Mouse (Mus musculus) heart, postnatal 14 days (tissue): ENCODE data around the gene Sdf4. TPM values are rescaled to one million over a fixed set of nuclear protein-coding genes. Genes with fewer than 3 reads are reported as not detected.
A peak's percentile ranks its signal among the peaks of the same experiment; 100 is the strongest.

Source experiments
- DNase-seq, 2 experiments: peaks; one replicate each; pipeline ENCODE4 v3.0.0; 2021 to 2022
- intact Hi-C: fragments of 180-260 bp; cut with DNase I; formaldehyde crosslinking; loops from one replicate; pipeline ENCODE4 v1.15.1; 2025
- long read RNA-seq, 2 experiments: library from polyadenylated mRNA; stranded (forward); transcript quantifications; one replicate each; pipeline ENCODE4 v2.0.0; 2021
- total RNA-seq, 2 experiments: library from RNA; stranded (reverse); gene quantifications; 2 replicates each; pipeline ENCODE4 v1.2.3; 2021

Gene Sdf4
- total RNA-seq = 10 to 100 TPM; 83.2 to 84.6 TPM
- long read RNA-seq, experiment 1, full-length matches to known transcripts = 118 of 135 reads
- long read RNA-seq, experiment 1, partial matches to known transcripts = 10 of 135 reads
- long read RNA-seq, experiment 1, other reads (novel, unspliced or antisense) = 7 of 135 reads
- long read RNA-seq, experiment 2, full-length matches to known transcripts = 82 of 86 reads
- long read RNA-seq, experiment 2, partial matches to known transcripts = 3 of 86 reads
- long read RNA-seq, experiment 2, other reads (novel, unspliced or antisense) = 1 of 86 reads

DNA sequence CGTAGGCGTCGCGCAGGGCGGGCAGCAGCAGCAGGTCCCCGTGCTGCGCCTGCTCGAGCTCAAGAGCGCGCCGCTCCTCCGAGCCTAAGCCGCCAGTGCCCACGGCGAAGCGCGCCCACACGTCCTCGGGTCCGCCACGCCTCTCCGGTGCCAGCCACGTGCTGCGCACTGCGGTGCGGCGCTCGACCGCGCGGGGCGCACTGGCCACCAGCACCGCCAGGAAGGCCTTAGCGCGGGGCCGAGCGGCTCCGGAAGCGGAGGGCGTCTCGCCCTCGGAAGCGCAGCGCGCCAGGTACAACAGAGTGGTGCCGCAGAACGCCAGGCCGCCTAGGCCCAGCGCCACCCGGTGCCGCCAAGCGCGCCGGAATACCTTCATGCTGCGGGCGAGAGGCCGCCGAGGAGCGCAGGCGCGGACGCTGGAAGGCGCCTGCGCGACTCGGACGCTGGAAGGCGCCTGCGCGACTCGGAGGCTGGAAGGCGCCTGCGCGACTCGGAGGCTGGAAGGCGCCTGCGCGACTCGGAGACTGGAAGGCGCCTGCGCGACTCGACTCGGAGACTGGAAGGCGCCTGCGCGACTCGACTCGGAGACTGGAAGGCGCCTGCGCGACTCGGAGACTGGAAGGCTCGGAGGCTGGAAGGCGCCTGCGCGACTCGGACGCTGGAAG, at the start of gene Sdf4, which contains the start of gene B3galt6:
Gene Sdf4 (plus strand): TSS at position 632 of the 665 bp plus-strand sequence.
Gene B3galt6 (minus strand): TSS at position 409 of the 665 bp plus-strand sequence.
- intact Hi-C loops = loop anchor here (2.0 to 10.0 kb wide), 2 partner anchors 40 to 112 kb away; partner anchors contain the start of gene 9430015G10Rik
- peak; percentile 86 to 90 for DNase-seq

DNA sequence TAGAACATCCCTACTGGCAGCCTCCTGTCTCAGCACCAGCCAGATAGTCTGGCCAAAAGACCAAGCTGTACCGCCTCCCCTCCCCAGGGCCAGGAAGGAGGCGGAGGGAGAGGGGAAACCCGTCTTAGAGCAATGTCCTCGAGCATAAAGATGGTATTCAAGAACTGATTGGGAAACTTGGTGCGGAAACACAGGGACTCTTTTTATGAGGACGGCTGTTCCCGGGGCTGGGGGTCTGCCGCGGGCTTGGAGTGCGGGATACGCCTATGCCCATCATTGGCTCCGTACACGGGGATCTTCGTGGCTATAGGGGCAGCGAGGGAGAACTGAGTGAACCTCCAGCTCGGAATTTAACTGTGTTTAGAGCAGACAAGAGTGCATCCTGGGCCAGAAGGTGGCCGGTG, 49.6 kb upstream of the Sdf4 start:
- DNase-seq = peak; percentile 56 to 59
- intact Hi-C loops = loop anchor here (2.0 kb wide), 2 partner anchors 48 to 72 kb away; no protein-coding TSS in a partner anchor

GRCm38 (mm10) chr4:155943534-155944249, 49.0 kb upstream of the Sdf4 start, which contains the start of gene Ube2j2:
TSS of gene Ube2j2 (plus strand) at chr4:155943831.
- intact Hi-C loops = loop anchor here (2.0 kb wide), 2 partner anchors 49 to 73 kb away; no protein-coding TSS in a partner anchor
- peak; percentile 97 to 98 for DNase-seq

GRCm38 (mm10) chr4:155944271-155944670, 48.4 kb upstream of the Sdf4 start:
- intact Hi-C loops = no loop called here
- DNase-seq = peak in 1 of 2 experiments; percentile 16

GRCm38 (mm10) chr4:155947094-155947493, 45.6 kb upstream of the Sdf4 start:
- intact Hi-C loops = no loop called here
- DNase-seq = no peak

GRCm38 (mm10) chr4:155955491-155955890, 37.2 kb upstream of the Sdf4 start:
- intact Hi-C loops = no loop called here
- DNase-seq = no peak

- peak; percentile 73 to 85 for DNase-seq
- intact Hi-C loops = loop anchor here (2.0 kb wide), 1 partner anchor 144 kb away; no protein-coding TSS in a partner anchor
Measured at GRCm38 (mm10) chr4:155959275-155959674, 33.4 kb upstream of the Sdf4 start.

- intact Hi-C loops = loop anchor here (5.0 kb wide), 1 partner anchor 70 kb away; no protein-coding TSS in a partner anchor
- DNase-seq = peak; percentile 26 to 45
Measured at GRCm38 (mm10) chr4:155962167-155962971, 30.3 kb upstream of the Sdf4 start, which contains the start of gene C1qtnf12. TSS of gene C1qtnf12 (plus strand) at chr4:155962318.

- DNase-seq = no peak
Measured at GRCm38 (mm10) chr4:155963106-155963505, 29.6 kb upstream of the Sdf4 start.

GRCm38 (mm10) chr4:155964396-155964795, 28.3 kb upstream of the Sdf4 start:
- intact Hi-C loops = loop anchor here (5.0 kb wide), 1 partner anchor 68 kb away; no protein-coding TSS in a partner anchor
- DNase-seq = no peak

More at GRCm38 (mm10) chr4:155963106-155963505, 29.6 kb upstream of the Sdf4 start:
- intact Hi-C loops = loop anchor here (5.0 kb wide), 1 partner anchor 69 kb away; no protein-coding TSS in a partner anchor

- intact Hi-C loops = no loop called here
Measured at GRCm38 (mm10) chr4:155969043-155969653, 23.5 kb upstream of the Sdf4 start.

DNA sequence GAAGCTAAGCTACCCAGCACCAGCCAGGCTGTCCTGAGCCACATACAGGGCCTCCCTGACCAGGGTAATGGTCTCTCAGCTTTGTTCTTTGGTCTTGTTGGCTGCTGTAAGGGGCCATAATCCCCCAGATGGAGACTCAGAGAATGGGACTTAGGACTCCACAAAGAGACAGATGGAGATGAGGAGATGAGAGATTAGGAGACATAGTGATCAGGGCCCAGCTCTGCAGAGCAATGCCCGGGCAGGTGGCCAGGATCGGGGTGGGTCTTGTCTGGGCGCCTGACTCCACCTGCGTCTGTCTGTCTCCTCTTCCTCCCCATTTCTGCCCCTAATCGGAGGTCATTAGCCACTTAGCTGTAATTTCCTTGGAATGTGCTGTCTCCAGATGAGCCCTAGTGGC, 22.4 kb upstream of the Sdf4 start:
- intact Hi-C loops = no loop called here

More at GRCm38 (mm10) chr4:155969043-155969653, 23.5 kb upstream of the Sdf4 start:
- DNase-seq = no peak

GRCm38 (mm10) chr4:155972651-155973050, 20.0 kb upstream of the Sdf4 start:
- intact Hi-C loops = no loop called here
- no peak for DNase-seq

More for the DNA sequence above, 22.4 kb upstream of the Sdf4 start:
- DNase-seq = no peak

- intact Hi-C loops = no loop called here
Measured at GRCm38 (mm10) chr4:155973239-155973638, 19.4 kb upstream of the Sdf4 start.

GRCm38 (mm10) chr4:155981436-155982082, 11.1 kb upstream of the Sdf4 start:
- DNase-seq = no peak
- intact Hi-C loops = no loop called here

More at GRCm38 (mm10) chr4:155973239-155973638, 19.4 kb upstream of the Sdf4 start:
- DNase-seq = no peak

DNA sequence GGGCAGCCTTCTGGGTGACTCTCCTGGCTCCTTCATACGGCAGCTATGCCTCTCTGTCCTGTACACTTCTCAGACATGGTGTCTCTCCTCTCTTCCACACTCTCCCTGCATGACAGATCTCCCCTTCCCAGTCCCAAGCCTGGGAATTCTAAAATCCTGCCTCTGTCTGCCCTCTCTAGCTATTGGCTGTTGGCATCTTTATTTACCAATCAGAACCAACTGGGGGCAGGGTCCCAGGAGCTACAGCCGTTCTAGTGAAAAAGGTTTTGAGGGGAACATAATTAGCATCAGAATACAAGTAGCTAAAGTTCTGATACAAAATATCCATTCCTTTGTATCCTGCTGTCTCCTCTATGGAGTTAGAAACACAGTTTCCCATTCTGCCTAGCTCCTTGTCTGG, 8.9 kb upstream of the Sdf4 start:
- no peak for DNase-seq

GRCm38 (mm10) chr4:155991211-155991907, 1.3 kb upstream of the Sdf4 start:
- no peak for DNase-seq
- intact Hi-C loops = loop anchor here (10.0 kb wide), 1 partner anchor 113 kb away; the partner anchor contains the start of gene 9430015G10Rik

More for the DNA sequence above, 8.9 kb upstream of the Sdf4 start:
- intact Hi-C loops = no loop called here

DNA sequence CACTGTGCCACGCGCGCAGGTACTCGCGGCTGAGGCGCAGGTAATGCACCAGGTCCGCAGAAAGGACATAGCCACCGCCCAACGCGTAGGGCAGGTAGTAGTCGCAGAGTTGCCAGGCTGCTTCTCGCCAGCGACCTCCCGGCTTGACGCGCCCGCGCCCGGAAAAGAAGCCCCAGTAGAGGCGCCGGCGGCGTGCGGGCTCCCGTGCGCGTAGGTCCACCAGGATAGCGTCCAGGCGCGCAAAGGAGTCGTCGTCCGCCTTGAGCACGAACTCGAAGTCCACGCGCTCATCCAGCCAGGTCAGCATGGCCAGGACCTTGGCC, 803 bp upstream of the Sdf4 start:
- intact Hi-C loops = loop anchor here (2.0 to 10.0 kb wide), 2 partner anchors 41 to 113 kb away; partner anchors contain the start of gene 9430015G10Rik
- no peak for DNase-seq
